Mouse (Mus musculus) gastrocnemius, adult 2 months (tissue): ENCODE measurements at regions not wholly inside any gene's neighbourhood (a gene's known extent, or its start where the extent isn't known, plus 50 kb on each side); places are given as distances from the start of the nearest gene placed in this dataset.

Source experiments
- DNase-seq: peaks from one replicate; pipeline ENCODE4 v3.0.0; 2022
- H3K27ac ChIP-seq: fragments of 200-600 bp; 2 replicates; pipeline ENCODE4 v1.8.1; 2022; ENCODE audit warnings: mild to moderate bottlenecking
- H3K4me3 ChIP-seq: fragments of 200-600 bp; 2 replicates; pipeline ENCODE4 v1.8.1; 2022; ENCODE audit warnings: mild to moderate bottlenecking, moderate library complexity
- CTCF ChIP-seq: fragments of 200-600 bp; IDR thresholded peaks from 2 replicates; pipeline ENCODE4 v1.8.1; 2022; ENCODE audit warnings: antibody characterized with exemption, mild to moderate bottlenecking, moderate library complexity
- intact Hi-C: fragments of 180-260 bp; cut with DNase I; formaldehyde crosslinking; loops from one replicate; pipeline ENCODE4 v1.15.1; 2025

- intact Hi-C loops: no loop called here
- Histone ChIP-seq H3K27ac (no peak overlapping the region), H3K4me3 (no peak overlapping the region)
- no peak for TF ChIP-seq CTCF
- DNase-seq: no peak
These were observed 134.0 kb upstream of the Col8a1 start for GRCm38 (mm10) chr16:57888553-57888952.

DNA sequence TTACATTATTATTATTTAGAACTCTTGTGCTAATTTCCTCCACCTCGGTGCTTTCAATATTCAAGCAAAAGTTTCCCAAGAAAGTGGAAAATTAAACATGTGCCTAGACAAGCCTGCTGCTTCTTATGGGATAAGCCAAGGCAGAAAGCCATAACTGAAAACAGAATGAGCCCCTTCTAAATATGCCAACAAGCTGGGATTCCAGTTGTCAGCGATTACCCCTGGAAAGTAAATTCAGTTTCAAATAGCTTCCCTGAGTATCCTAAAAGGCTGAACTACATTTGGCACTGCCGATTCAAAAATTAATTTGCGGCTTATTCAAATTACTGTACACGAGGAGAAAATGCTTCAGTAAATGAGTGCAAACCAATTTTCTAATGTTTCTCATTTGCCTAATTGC is 135.6 kb upstream of the Col8a1 start:
- intact Hi-C loops: no loop called here
- H3K27ac ChIP-seq: no peak overlapping the region
- no peak for DNase-seq
- no peak overlapping the region for H3K4me3 ChIP-seq
- TF ChIP-seq CTCF: no peak

DNA sequence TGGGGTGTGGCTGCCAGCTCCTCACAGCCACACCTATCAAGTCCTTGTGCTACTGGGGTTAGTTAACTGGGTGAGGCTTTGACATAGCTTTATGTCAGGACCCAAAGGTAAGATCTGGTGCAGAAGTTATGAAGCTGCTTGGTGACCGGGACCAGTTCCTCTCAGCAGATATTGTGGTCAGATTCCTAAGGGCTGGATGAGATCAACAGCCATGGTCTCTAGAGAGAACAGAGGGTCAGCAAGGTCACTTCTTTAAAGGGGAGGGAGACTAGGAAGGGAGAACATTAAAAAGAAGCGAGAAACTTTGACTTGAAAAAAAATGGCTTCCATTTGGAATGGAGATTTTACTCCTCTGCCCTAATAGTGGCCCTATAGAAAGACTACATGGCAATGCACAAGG is 138.6 kb upstream of the Col8a1 start:
- TF ChIP-seq CTCF: no peak
- no peak for DNase-seq
- Histone ChIP-seq H3K4me3 (no peak overlapping the region), H3K27ac (peak overlapping the region; percentile 59)
- intact Hi-C loops: no loop called here

GRCm38 (mm10) chr16:57893698-57894352 is 139.3 kb upstream of the Col8a1 start:
- no peak overlapping the region for H3K27ac ChIP-seq
- no peak for TF ChIP-seq CTCF
- no peak for DNase-seq
- intact Hi-C loops: no loop called here
- H3K4me3 ChIP-seq: no peak overlapping the region

DNA sequence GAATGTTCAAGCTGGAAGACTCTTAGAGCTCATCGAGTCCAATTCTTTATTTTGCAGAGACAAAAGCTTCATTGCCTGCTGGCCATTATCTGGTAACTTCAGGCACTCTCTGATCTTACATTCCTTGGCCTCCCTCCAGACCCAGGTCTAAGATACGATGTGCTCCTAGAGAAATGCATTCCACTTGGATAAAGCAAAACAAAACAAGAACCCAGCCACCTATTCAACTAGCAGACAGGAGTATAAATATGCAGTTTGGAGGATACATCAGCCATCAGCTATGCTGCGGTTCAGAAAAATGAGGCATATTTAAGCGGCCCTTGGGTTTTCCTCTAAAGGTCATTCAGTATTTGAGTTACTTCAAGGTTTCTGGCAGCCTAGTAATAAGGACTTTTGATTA is 146.5 kb upstream of the Col8a1 start:
- no peak for DNase-seq
- no peak for TF ChIP-seq CTCF
- Histone ChIP-seq H3K4me3 (no peak overlapping the region), H3K27ac (no peak overlapping the region)
- intact Hi-C loops: no loop called here

DNA sequence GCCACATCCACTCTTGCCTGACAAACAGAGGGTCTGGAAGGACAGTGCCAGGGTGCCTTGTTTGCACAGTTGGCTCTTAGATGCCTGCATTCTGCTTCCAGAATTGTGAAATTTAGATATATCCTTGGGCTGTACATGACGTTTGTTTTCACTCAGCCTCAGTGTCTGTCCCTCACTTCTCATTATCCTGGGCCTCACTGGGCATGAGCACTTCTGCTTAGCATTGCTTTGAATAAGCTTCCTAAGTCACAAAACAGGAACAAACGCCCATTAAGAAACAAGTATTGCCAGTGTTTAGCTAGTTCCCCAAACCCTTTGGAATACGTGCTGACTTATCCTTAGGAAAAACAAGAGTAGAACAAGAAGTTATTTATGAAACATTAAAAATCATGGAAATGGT is 148.0 kb upstream of the Col8a1 start:
- no peak for DNase-seq
- intact Hi-C loops: no loop called here
- Histone ChIP-seq H3K27ac (no peak overlapping the region), H3K4me3 (no peak overlapping the region)
- no peak for TF ChIP-seq CTCF

DNA sequence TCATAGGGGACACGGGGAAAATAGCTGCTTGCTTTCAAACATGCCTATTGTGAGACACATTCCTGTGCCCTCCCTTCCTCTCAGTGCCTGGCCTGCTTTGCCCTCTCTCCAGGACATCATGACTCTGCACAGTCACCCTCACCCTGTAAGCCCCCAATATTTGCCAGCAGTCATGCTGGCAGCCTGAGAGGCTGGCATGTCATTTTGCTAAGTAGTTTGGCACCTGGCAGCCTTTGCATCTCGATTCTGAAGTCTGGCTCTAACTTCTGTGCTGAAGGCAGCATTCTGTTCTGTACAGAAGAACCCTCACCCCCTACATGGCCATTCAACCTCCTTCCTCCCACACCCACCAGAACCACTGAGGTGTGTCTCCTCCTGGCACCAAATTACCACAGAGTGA is 157.5 kb upstream of the Col8a1 start:
- no peak for DNase-seq
- TF ChIP-seq CTCF: no peak
- intact Hi-C loops: no loop called here
- H3K27ac ChIP-seq: no peak overlapping the region
- H3K4me3 ChIP-seq: no peak overlapping the region

DNA sequence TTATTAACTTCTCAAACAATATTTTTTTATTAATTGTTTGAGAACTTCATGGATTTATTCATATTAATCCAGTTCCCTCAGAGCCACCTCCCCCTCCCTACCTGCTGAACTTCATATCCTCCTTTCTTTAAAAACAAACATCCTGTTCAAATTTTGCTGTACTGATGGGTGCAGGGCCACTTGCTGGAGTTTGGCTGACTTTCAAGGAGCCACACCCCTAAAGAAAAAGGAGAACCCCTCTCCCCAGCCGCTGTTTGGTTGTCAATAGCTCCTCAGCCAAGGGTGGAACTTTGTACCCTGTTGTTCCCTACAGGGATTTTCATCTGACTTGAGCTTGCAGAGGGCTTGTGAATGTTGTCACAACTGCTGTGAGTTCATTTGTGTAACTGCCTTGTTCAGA is 160.0 kb upstream of the Col8a1 start:
- H3K4me3 ChIP-seq: no peak overlapping the region
- intact Hi-C loops: no loop called here
- no peak for DNase-seq
- no peak overlapping the region for H3K27ac ChIP-seq
- TF ChIP-seq CTCF: no peak

DNA sequence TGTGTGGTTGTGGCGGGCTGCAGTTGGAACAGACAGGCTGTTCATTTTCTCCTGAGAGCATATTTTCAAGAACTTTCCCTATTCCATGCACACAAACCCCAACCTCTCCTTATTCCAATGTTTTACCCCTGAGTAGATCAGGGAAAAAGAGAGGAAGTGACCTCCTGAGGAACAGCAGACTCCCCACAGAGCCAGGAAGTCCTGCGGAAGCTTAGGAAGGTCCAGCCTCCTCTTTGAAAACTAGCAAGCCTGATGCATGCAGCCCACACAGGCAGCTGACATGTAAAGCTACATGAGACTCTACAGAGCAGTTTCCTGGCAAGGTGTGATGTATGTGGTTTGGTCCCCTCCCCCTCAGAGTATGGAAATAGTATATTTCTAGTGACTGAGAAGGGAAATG is 160.9 kb upstream of the Col8a1 start:
- Histone ChIP-seq H3K27ac (no peak overlapping the region), H3K4me3 (no peak overlapping the region)
- DNase-seq: no peak
- intact Hi-C loops: no loop called here
- TF ChIP-seq CTCF: no peak

- DNase-seq: no peak
- intact Hi-C loops: no loop called here
- Histone ChIP-seq H3K27ac (no peak overlapping the region), H3K4me3 (no peak overlapping the region)
- TF ChIP-seq CTCF: no peak
These were observed 169.1 kb upstream of the Col8a1 start for GRCm38 (mm10) chr16:57923447-57924129.

DNA sequence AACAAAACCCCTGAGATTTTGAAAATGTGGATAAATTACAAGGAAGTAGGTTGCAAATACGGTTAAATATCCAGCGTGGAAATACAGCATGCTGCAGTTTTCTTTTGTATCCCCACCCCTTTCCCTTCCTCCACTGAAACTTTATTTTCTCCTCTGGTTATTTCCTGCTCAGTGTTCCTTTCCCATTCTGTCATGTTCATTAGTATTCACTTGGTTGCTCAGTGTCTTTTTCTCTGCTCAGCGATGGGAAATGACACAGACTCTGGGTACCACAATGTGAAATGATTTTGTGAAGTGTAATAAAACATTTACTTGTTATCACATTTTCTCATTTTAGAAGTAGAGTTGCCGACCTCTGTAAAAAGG is 169.6 kb upstream of the Col8a1 start:
- no peak for TF ChIP-seq CTCF
- intact Hi-C loops: no loop called here
- Histone ChIP-seq H3K27ac (no peak overlapping the region), H3K4me3 (no peak overlapping the region)
- no peak for DNase-seq

GRCm38 (mm10) chr16:57927816-57928215 is 173.3 kb upstream of the Col8a1 start:
- peak overlapping the region; percentile 41 for H3K27ac ChIP-seq
- H3K4me3 ChIP-seq: no peak overlapping the region
- no peak for TF ChIP-seq CTCF
- intact Hi-C loops: no loop called here
- peak; percentile 68 for DNase-seq

DNA sequence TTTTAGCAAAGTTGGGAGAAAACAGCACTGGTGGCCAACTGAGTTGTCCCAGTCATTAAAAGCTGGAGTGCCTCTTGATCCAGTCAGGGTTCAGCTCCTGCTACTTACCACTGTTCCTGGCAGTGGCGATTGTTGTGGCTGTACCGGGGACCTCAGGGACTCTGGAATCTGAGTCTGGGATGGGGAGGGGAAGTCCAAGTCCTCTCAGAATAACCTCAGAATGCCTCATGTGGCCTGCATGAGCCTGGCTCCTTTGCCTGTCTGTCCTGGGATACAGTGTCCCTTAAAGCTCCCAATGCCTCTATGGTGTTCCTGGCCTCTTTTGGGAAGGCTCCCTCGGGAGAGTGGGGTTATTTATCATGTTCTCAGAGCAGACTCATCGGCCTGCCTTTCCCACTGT is 173.8 kb upstream of the Col8a1 start:
- no peak overlapping the region for H3K4me3 ChIP-seq
- intact Hi-C loops: no loop called here
- DNase-seq: peak; percentile 61
- H3K27ac ChIP-seq: peak overlapping the region; percentile 41
- no peak for TF ChIP-seq CTCF

DNA sequence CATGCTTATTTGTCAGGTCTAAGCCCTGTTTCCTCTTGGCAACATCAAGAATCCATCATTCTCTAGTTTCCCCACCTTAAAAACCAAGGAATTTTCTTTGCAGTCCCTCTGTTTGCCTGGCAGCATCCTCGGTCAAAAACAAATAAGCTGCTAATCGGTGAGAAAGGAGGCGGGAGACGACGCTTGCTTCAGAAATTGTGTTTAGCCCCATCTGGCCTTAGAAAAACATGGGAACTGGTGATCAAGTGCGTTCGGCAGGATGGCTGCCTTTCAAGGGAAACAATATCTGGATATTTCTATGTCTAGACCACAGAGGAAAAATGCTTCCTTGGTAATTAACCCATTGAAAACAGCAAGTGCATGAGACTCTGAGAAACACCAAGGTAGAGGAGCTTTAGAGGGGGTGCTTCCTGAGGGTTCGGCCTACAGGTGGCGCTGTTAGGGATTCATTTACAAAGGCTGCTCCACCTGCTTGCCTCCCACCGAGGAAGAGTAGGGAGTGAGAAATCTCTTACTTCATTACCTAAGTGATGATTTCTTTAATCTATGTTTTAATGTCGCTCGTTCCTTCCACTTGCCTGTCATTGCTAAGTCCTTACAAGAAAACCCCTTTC is 174.7 kb upstream of the Col8a1 start:
- no peak for DNase-seq
- Histone ChIP-seq H3K27ac (peak overlapping the region; percentile 48), H3K4me3 (no peak overlapping the region)
- no peak for TF ChIP-seq CTCF
- intact Hi-C loops: no loop called here
